Mouse (Mus musculus) hindbrain, embryonic 10.5 days (tissue): ENCODE measurements around the gene Polk. TPM values are rescaled to one million over a fixed set of nuclear protein-coding genes. Genes with fewer than 3 reads are reported as not detected.

Source experiments
- DNase-seq: peaks from one replicate; pipeline ENCODE4 v3.0.0-alpha.2; 2017; ENCODE audit warnings: low spot score
- H3K27ac ChIP-seq: fragments of 300-500 bp; sonication (generic); 2 replicates; pipeline ENCODE4 v1.5.1; 2016; ENCODE audit warnings: mild to moderate bottlenecking, moderate library complexity
- H3K27me3 ChIP-seq: fragments of 300-500 bp; sonication (generic); 2 replicates; pipeline ENCODE4 v1.6.1; 2016; ENCODE audit warnings: mild to moderate bottlenecking; ENCODE audit not compliant: poor library complexity, insufficient read depth, severe bottlenecking
- H3K36me3 ChIP-seq: fragments of 300-500 bp; sonication (generic); 2 replicates; pipeline ENCODE4 v1.6.1; 2016; ENCODE audit warnings: mild to moderate bottlenecking, moderate library complexity
- H3K4me1 ChIP-seq: fragments of 300-500 bp; sonication (generic); replicated peaks from 2 replicates; pipeline ENCODE4 v1.6.1; 2016; ENCODE audit warnings: mild to moderate bottlenecking
- H3K4me3 ChIP-seq: fragments of 300-500 bp; sonication (generic); 2 replicates; pipeline ENCODE4 v1.5.1; 2016; ENCODE audit warnings: mild to moderate bottlenecking, moderate library complexity
- H3K9me3 ChIP-seq: fragments of 300-500 bp; sonication (generic); 2 replicates; pipeline ENCODE4 v1.6.1; 2016; ENCODE audit warnings: mild to moderate bottlenecking, moderate library complexity
- WGBS: fragments of 180-500 bp; shearing (Covaris S2); methylation state at CpG from one replicate; pipeline ENCODE4 v1.1.7; 2016; 5-methylcytosine and 5-hydroxymethylcytosine counted together
- polyA plus RNA-seq: library from polyadenylated mRNA; unstranded; fragments of >200 nt; fragmentation: Nextera tagmentation; extraction: Ambion mirVana; gene quantifications from 2 replicates; pipeline ENCODE4 v1.2.1, GENCODE M21; 2016

The Polk gene
- polyA plus RNA-seq, 1 experiment from 2014 or later = 7.5 TPM

GRCm38 (mm10) chr13:96517335-96517734 is 25.0 kb downstream of the Polk start:
- no peak overlapping the region for H3K27ac ChIP-seq
- no peaks in the 10 kb centered on the region for H3K27me3 ChIP-seq
- no peak for DNase-seq
- 97% methylated on average over 2 of the region's 2 CpGs for WGBS
- no peaks in the 10 kb centered on the region for H3K4me1 ChIP-seq
- H3K4me3 ChIP-seq = no peak overlapping the region
- peaks cover 9% of the 10 kb centered on the region; the same call in 1 of the 2 replicates for H3K36me3 ChIP-seq
- no peaks in the 10 kb centered on the region for H3K9me3 ChIP-seq

DNA sequence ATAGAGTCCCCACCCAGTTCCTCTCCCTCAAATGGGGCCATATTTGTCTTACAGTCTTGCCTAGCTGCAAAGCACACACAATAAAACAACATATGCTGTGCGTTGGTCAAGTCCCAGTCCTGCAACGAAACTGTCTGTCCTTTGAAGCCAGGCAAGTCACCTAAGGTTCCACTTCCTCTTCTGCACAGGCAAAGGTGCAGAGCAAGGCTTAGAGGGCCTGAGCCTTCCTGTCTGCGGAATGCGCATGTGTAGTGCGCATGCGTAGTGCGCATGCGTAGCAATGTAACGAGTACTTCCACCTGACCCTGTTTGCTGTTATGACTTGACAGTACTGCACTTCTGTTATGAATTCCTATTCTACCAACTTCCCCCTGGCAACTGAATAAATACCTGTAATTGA is 26.1 kb downstream of the Polk start:
- WGBS = 95% methylated on average over 9 of the region's 9 CpGs
- no peaks in the 10 kb centered on the region for H3K4me1 ChIP-seq
- no peak overlapping the region for H3K27ac ChIP-seq
- DNase-seq = no peak
- no peak overlapping the region for H3K4me3 ChIP-seq
- no peaks in the 10 kb centered on the region for H3K9me3 ChIP-seq
- H3K27me3 ChIP-seq = no peaks in the 10 kb centered on the region
- H3K36me3 ChIP-seq = peaks cover 9% of the 10 kb centered on the region; the same call in 1 of the 2 replicates

DNA sequence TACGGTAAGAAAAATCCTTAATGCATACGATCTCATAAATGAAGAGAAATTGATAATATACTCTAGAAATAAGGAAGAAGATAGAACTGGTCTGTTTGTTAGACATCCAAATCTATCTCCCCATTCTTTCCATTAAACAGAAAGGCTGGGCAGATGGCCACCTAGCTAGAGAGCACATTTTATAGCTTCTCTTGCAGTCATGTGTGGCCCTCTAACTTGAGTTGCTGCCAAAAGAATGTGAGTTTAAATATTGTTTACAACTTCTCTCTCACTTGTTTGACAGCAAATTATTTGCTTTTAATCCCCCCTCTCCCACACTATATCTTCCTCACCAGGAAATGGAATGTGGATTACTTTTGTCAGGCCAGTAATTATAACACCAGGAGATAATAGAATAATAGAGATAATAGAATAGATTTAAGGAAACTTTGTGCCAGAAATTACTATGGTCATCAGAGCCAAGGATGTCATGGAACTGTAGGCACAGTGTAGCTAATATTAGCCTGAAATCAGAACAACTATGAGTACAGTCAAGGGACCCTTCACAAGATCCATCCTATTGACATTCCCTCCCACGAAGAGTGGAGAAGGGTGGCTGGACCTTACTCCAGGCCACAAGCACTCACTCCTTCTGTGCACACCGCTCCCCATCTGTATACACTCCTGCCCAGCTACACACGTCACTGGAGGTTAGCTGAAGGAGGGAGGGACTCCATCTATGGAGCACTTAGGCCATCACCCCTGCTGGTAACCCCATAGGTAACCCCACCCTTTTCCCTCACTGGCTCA is 28.0 kb downstream of the Polk start:
- no peaks in the 10 kb centered on the region for H3K4me1 ChIP-seq
- WGBS = 87% methylated on average over 5 of the region's 5 CpGs
- H3K4me3 ChIP-seq = no peak overlapping the region
- no peaks in the 10 kb centered on the region for H3K9me3 ChIP-seq
- H3K27ac ChIP-seq = no peak overlapping the region
- H3K27me3 ChIP-seq = no peaks in the 10 kb centered on the region
- DNase-seq = no peak
- peaks cover 9% of the 10 kb centered on the region; the same call in 1 of the 2 replicates for H3K36me3 ChIP-seq

DNA sequence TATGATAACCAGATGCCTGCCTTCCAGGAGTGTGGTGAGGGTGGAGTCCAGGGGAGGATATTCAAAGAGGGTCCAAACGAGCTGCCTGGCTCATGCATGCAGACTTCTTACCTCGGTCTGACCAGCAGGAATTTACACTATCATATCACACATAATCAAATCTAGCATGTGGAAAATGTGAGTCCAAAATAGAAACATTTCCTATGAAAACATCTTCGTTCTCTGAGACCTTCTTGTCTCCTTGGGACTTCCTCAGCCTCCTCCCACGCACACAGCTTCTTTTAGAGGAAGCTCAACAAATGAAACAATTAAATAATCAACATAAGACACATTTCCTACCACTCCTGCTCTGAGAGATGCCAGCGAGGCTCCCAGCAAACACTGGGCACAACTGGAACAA is 30.5 kb downstream of the Polk start:
- no peaks in the 10 kb centered on the region for H3K9me3 ChIP-seq
- H3K4me1 ChIP-seq = no peaks in the 10 kb centered on the region
- peaks cover 12% of the 10 kb centered on the region; the same call in 1 of the 2 replicates for H3K36me3 ChIP-seq
- no peak overlapping the region for H3K27ac ChIP-seq
- no peak overlapping the region for H3K4me3 ChIP-seq
- H3K27me3 ChIP-seq = no peaks in the 10 kb centered on the region
- WGBS = 82% methylated on average over 5 of the region's 5 CpGs
- DNase-seq = no peak

- Histone ChIP-seq H3K27ac (no peak overlapping the region), H3K36me3 (peaks cover 6% of the 10 kb centered on the region; the same call in 1 of the 2 replicates), H3K9me3 (no peaks in the 10 kb centered on the region), H3K27me3 (no peaks in the 10 kb centered on the region), H3K4me1 (no peaks in the 10 kb centered on the region), H3K4me3 (no peak overlapping the region)
- DNase-seq = no peak
- 80% methylated on average over 1 of the region's 1 CpGs for WGBS
Measured at GRCm38 (mm10) chr13:96511262-96511661, 31.1 kb downstream of the Polk start.

GRCm38 (mm10) chr13:96510635-96511034 is 31.7 kb downstream of the Polk start:
- H3K36me3 ChIP-seq = 0 out of 2 replicates have a peak, but pooled peaks cover 4% of the 10 kb centered on the region
- 89% methylated on average over 13 of the region's 13 CpGs for WGBS
- no peak overlapping the region for H3K27ac ChIP-seq
- no peak overlapping the region for H3K4me3 ChIP-seq
- no peaks in the 10 kb centered on the region for H3K27me3 ChIP-seq
- no peak for DNase-seq
- no peaks in the 10 kb centered on the region for H3K9me3 ChIP-seq
- H3K4me1 ChIP-seq = no peaks in the 10 kb centered on the region

DNA sequence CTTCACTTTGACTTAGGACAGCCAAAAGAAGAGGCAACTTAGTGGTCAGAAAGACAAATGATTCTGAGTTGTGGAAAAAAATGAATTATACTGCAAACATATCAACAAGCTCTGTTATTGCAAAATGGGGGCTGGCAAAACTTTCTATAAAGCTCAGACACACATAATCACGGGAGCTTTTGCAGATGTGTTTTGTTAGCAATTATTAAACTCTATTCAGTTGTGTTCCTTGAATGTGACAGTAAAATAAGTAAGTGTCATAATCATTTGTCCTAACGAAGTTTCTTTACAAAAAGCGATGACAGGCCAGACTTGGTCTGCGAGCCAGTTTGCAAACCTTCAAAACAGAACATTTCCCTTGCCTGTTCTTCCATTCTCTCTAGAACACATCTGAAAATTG is 34.8 kb downstream of the Polk start:
- no peaks in the 10 kb centered on the region for H3K4me1 ChIP-seq
- H3K27me3 ChIP-seq = no peaks in the 10 kb centered on the region
- WGBS = 93% methylated on average over 4 of the region's 4 CpGs
- no peak overlapping the region for H3K27ac ChIP-seq
- DNase-seq = no peak
- H3K9me3 ChIP-seq = no peaks in the 10 kb centered on the region
- 0 out of 2 replicates have a peak, but pooled peaks cover 4% of the 10 kb centered on the region for H3K36me3 ChIP-seq
- H3K4me3 ChIP-seq = no peak overlapping the region

GRCm38 (mm10) chr13:96506313-96506712 is 36.1 kb downstream of the Polk start:
- H3K4me3 ChIP-seq = no peak overlapping the region
- DNase-seq = no peak
- H3K4me1 ChIP-seq = no peaks in the 10 kb centered on the region
- H3K9me3 ChIP-seq = no peaks in the 10 kb centered on the region
- H3K27me3 ChIP-seq = no peaks in the 10 kb centered on the region
- WGBS = 89% methylated on average over 6 of the region's 6 CpGs
- H3K36me3 ChIP-seq = 0 out of 2 replicates have a peak, but pooled peaks cover 4% of the 10 kb centered on the region
- H3K27ac ChIP-seq = no peak overlapping the region

DNA sequence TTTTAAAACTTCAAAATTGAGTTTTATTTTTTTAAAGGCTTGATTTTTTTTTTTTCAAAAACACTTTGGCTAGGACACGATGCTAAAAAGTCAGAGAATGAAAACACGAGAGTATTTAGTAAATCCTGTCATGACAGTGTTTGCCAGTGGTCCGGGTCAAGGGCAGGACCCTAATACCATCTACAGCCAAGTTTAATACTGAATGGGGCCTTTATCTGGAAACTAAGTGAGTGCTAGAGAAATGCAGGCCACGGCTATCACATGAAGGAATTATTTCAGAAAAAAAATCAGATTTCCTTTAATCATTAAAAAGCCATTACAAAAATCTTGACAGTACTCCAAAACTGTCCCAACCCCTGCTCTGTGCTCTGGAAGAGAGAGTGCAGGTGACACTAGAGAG is 36.7 kb downstream of the Polk start:
- Histone ChIP-seq H3K9me3 (no peaks in the 10 kb centered on the region), H3K27me3 (no peaks in the 10 kb centered on the region), H3K4me1 (no peaks in the 10 kb centered on the region), H3K36me3 (peaks cover 7% of the 10 kb centered on the region; the same call in 1 of the 2 replicates), H3K4me3 (no peak overlapping the region), H3K27ac (no peak overlapping the region)
- no peak for DNase-seq
- 86% methylated on average over 4 of the region's 4 CpGs for WGBS

DNA sequence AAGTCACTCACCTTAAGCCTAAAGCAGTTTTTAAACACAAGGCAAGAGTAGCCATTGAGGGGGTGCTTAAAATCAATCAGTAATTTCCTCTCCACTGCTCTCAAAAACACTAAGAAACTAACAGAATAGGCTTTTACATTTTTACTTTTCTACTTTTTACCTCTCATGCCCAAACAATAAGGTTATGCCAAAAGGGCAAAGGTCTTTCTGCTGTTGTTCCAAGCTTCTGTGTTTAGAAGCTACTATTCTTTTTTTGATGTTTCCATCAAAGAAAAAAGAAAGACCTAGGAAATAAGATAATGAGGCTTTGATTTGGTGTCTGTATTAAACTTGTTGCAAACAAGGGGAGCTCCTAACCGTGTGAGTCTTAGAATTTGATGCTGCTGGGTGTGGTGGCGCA is 42.5 kb downstream of the Polk start:
- WGBS = 81% methylated on average over 2 of the region's 2 CpGs
- Histone ChIP-seq H3K4me1 (no peaks in the 10 kb centered on the region), H3K27ac (no peak overlapping the region), H3K4me3 (no peak overlapping the region), H3K9me3 (no peaks in the 10 kb centered on the region), H3K27me3 (no peaks in the 10 kb centered on the region), H3K36me3 (peaks cover 9% of the 10 kb centered on the region; the same call in 1 of the 2 replicates)
- DNase-seq = no peak

GRCm38 (mm10) chr13:96496630-96497029 is 45.7 kb downstream of the Polk start:
- Histone ChIP-seq H3K27me3 (no peaks in the 10 kb centered on the region), H3K27ac (no peak overlapping the region), H3K4me3 (no peak overlapping the region), H3K9me3 (no peaks in the 10 kb centered on the region), H3K4me1 (no peaks in the 10 kb centered on the region; the same call in 1 of the 2 replicates), H3K36me3 (peaks cover 9% of the 10 kb centered on the region; the same call in 1 of the 2 replicates)
- 91% methylated on average over 8 of the region's 8 CpGs for WGBS
- no peak for DNase-seq

GRCm38 (mm10) chr13:96490433-96490832 is 51.9 kb downstream of the Polk start, which contains the start of gene Gm17622:
TSS of gene Gm17622 (plus strand) at chr13:96490733.
- no peaks in the 10 kb centered on the region; the same call in 1 of the 2 replicates for H3K4me1 ChIP-seq
- 96% methylated on average over 3 of the region's 3 CpGs for WGBS
- peaks cover 31% of the 10 kb centered on the region for H3K36me3 ChIP-seq
- no peaks in the 10 kb centered on the region for H3K27me3 ChIP-seq
- H3K9me3 ChIP-seq = no peaks in the 10 kb centered on the region
- no peak within 1 kb of the TSS for H3K4me3 ChIP-seq
- DNase-seq = no peak
- no peak within 1 kb of the TSS for H3K27ac ChIP-seq

DNA sequence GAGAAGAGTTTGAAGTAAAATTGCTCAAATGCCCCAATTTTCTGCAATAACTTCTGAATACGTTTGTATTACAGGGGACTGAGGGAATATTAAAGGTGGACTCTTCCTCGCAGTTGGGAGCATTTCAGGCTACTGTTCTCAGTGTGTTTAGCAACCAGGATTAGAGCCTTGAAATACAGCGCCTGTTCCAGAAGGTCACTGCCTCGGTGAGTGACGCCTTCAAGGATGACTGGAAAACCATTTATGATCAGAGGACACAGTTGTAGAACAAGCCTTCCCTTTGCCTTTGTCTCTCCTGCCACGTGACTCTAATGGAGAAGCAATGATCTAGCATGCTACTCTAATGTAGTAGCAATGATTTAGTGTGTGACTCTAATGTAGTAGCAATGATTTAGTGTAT is 54.4 kb downstream of the Polk start:
- H3K9me3 ChIP-seq = no peaks in the 10 kb centered on the region
- no peak for DNase-seq
- no peak overlapping the region for H3K27ac ChIP-seq
- H3K36me3 ChIP-seq = peaks cover 50% of the 10 kb centered on the region
- no peaks in the 10 kb centered on the region for H3K27me3 ChIP-seq
- H3K4me3 ChIP-seq = no peak overlapping the region
- WGBS = 95% methylated on average over 6 of the region's 6 CpGs
- no peaks in the 10 kb centered on the region; the same call in 1 of the 2 replicates for H3K4me1 ChIP-seq
